Comparison of ENCODE assay signal across 27 mouse cellular contexts in genomic region chrX:99422053-99422452, GRCm38 (mm10). TPM values are rescaled to one million over a fixed set of nuclear protein-coding genes. Genes with fewer than 3 reads are reported as not detected.
DNase-seq lines count a peak whose midpoint lies in the region; ATAC-seq lines count a peak whose summit lies in the region.
"Had no signal": no experiment of that assay in that cellular context is flagged by ENCODE, and none has a peak within 500 bp of the region (broad histone marks: within the 10 kb centered on the region; RNA-seq: fewer than 3 reads in every experiment).

No protein-coding gene starts in this region.

- H3K27ac ChIP-seq in heart, embryonic 11.5 days (ENCODE audit: low read depth, low read length): no peak overlapping the region
- H3K27ac ChIP-seq: embryonic facial prominence, embryonic 12.5 days; embryonic facial prominence, embryonic 15.5 days; heart, embryonic 15.5 days; hindbrain, embryonic 12.5 days; hindbrain, embryonic 15.5 days had no signal

- ATAC-seq in heart, embryonic 11.5 days (replicated peaks; ENCODE audit: insufficient number of reproducible peaks, low FRiP score, low TSS enrichment): no peak
- ATAC-seq: forebrain, embryonic 14.5 days; forebrain, postnatal 0 days; intestine, postnatal 0 days; Patski had no signal

- H3K36me3 ChIP-seq in heart, embryonic 11.5 days (ENCODE audit: control insufficient read depth, insufficient read depth, low read length): no peaks in the 10 kb centered on the region
- H3K36me3 ChIP-seq: embryonic facial prominence, embryonic 12.5 days; embryonic facial prominence, embryonic 15.5 days; G1E; heart, embryonic 12.5 days; heart, embryonic 15.5 days; hindbrain, embryonic 12.5 days; hindbrain, embryonic 15.5 days had no signal

- no peaks in the 10 kb centered on the region for H3K4me1 ChIP-seq in heart, embryonic 11.5 days (ENCODE audit: control insufficient read depth, insufficient read depth, low read length)
- H3K4me1 ChIP-seq: embryonic facial prominence, embryonic 15.5 days; heart, embryonic 15.5 days; hindbrain, embryonic 12.5 days; hindbrain, embryonic 15.5 days had no signal

- H3K4me2 ChIP-seq in heart, embryonic 11.5 days: no peak overlapping the region
- H3K4me2 ChIP-seq: embryonic facial prominence, embryonic 12.5 days; embryonic facial prominence, embryonic 15.5 days; heart, embryonic 12.5 days; heart, embryonic 15.5 days; hindbrain, embryonic 12.5 days; hindbrain, embryonic 15.5 days had no signal

- H3K9ac ChIP-seq in heart, embryonic 11.5 days (ENCODE audit: low read depth, low read length): no peak overlapping the region
- H3K9ac ChIP-seq: embryonic facial prominence, embryonic 12.5 days; embryonic facial prominence, embryonic 15.5 days; forebrain, postnatal 0 days; heart, embryonic 12.5 days; heart, embryonic 15.5 days; hindbrain, embryonic 12.5 days; hindbrain, embryonic 15.5 days had no signal

- 76% methylated on average over 4 of the region's 4 CpGs for WGBS in heart, embryonic 11.5 days (ENCODE audit: insufficient replicate concordance)

- H3K4me3 ChIP-seq in heart, embryonic 11.5 days (ENCODE audit: low read depth, low read length): no peak overlapping the region
- H3K4me3 ChIP-seq: embryonic facial prominence, embryonic 12.5 days; embryonic facial prominence, embryonic 15.5 days; heart, embryonic 12.5 days; heart, embryonic 15.5 days; hindbrain, embryonic 12.5 days; hindbrain, embryonic 15.5 days had no signal

- H3K9me3 ChIP-seq in heart, embryonic 11.5 days (replicated peaks; ENCODE audit: control insufficient read depth, low read length): no peaks in the 10 kb centered on the region
- H3K9me3 ChIP-seq: embryonic facial prominence, embryonic 12.5 days; embryonic facial prominence, embryonic 15.5 days; G1E; heart, embryonic 12.5 days; heart, embryonic 15.5 days; hindbrain, embryonic 12.5 days; hindbrain, embryonic 15.5 days had no signal

- peaks cover 13% of the 10 kb centered on the region for H3K27me3 ChIP-seq in heart, embryonic 11.5 days (ENCODE audit: control insufficient read depth, insufficient read depth, low read length)
- H3K27me3 ChIP-seq: CH12.LX had no signal

- intact Hi-C loops in gastrocnemius, postnatal 36 days (cut with DNase I): no loop called here
- intact Hi-C loops in heart, postnatal 36 days (cut with DNase I): no loop called here

- peak; percentile 60 for DNase-seq in gastrocnemius, adult 18-20 months (ENCODE audit: low spot score)
- no peak for DNase-seq in gastrocnemius, postnatal 36 days
- DNase-seq in heart, adult 11 months: peak; percentile 91
- DNase-seq in heart, postnatal 36 days: peak; percentile 21 to 22
- DNase-seq in heart, adult 9 months (ENCODE audit: low spot score in 2 of 2): no peak
- no peak for DNase-seq in cerebellum, adult 11-12 months
- DNase-seq: adrenal gland, adult 2 months; adrenal gland, postnatal 25 days; B cell, adult 2 months; cerebellum, adult 18-20 months; cerebellum, adult 9-11 months; cerebellum, postnatal 25 days; forebrain, postnatal 0 days; heart, postnatal 14 days; kidney, adult 2 months had no signal

RNA-seq across cellular contexts. Expression of gene Pja1, which starts 49.0 kb away (rescaled TPM):
- 10 to 100 TPM; 14.0 to 14.1 TPM for total RNA-seq in gastrocnemius, adult 18-20 months (2021)
- total RNA-seq in gastrocnemius, postnatal 36 days (2021): 10 to 100 TPM; 11.4 to 12.8 TPM
- 97.3 and 110 TPM in 2 replicates for polyA plus RNA-seq in heart, embryonic 11.5 days (2014; fragmentation: Nextera tagmentation; extraction: Ambion mirVana)
- total RNA-seq in heart, postnatal 36 days (2021): 10 to 100 TPM; 18.6 to 23.3 TPM

Comparison
In these comparisons a context has a peak if more than half of its experiments do, and no peak if none do; other contexts are left out.
1. DNase-seq: peak in gastrocnemius, adult 18-20 months (single experiment), heart, adult 11 months (single experiment) and heart, postnatal 36 days (2 of 2); none in gastrocnemius, postnatal 36 days (0 of 2), heart, adult 9 months (0 of 2) and cerebellum, adult 11-12 months (single experiment).